Mouse (Mus musculus) hindbrain, embryonic 10.5 days (tissue): Measurements from ENCODE around the gene Hic2. TPM values are rescaled to one million over a fixed set of nuclear protein-coding genes. Genes with fewer than 3 reads are reported as not detected.
A peak's percentile ranks its signal among the peaks of the same experiment; 100 is the strongest.

ENCODE experiments used
- DNase-seq: peaks from one replicate; pipeline ENCODE4 v3.0.0-alpha.2; 2017; ENCODE audit warnings: low spot score
- H3K27ac ChIP-seq: fragments of 300-500 bp; sonication (generic); 2 replicates; pipeline ENCODE4 v1.5.1; 2016; ENCODE audit warnings: mild to moderate bottlenecking, moderate library complexity
- H3K27me3 ChIP-seq: fragments of 300-500 bp; sonication (generic); 2 replicates; pipeline ENCODE4 v1.6.1; 2016; ENCODE audit warnings: mild to moderate bottlenecking; ENCODE audit not compliant: poor library complexity, insufficient read depth, severe bottlenecking
- H3K36me3 ChIP-seq: fragments of 300-500 bp; sonication (generic); 2 replicates; pipeline ENCODE4 v1.6.1; 2016; ENCODE audit warnings: mild to moderate bottlenecking, moderate library complexity
- H3K4me1 ChIP-seq: fragments of 300-500 bp; sonication (generic); replicated peaks from 2 replicates; pipeline ENCODE4 v1.6.1; 2016; ENCODE audit warnings: mild to moderate bottlenecking
- H3K4me3 ChIP-seq: fragments of 300-500 bp; sonication (generic); 2 replicates; pipeline ENCODE4 v1.5.1; 2016; ENCODE audit warnings: mild to moderate bottlenecking, moderate library complexity
- H3K9me3 ChIP-seq: fragments of 300-500 bp; sonication (generic); 2 replicates; pipeline ENCODE4 v1.6.1; 2016; ENCODE audit warnings: mild to moderate bottlenecking, moderate library complexity
- WGBS: fragments of 180-500 bp; shearing (Covaris S2); methylation state at CpG from one replicate; pipeline ENCODE4 v1.1.7; 2016; 5-methylcytosine and 5-hydroxymethylcytosine counted together
- polyA plus RNA-seq: library from polyadenylated mRNA; unstranded; fragments of >200 nt; fragmentation: Nextera tagmentation; extraction: Ambion mirVana; gene quantifications from 2 replicates; pipeline ENCODE4 v1.2.1, GENCODE M21; 2016

Gene Hic2
- polyA plus RNA-seq, 1 experiment from 2014 or later, result 16.1 TPM

- DNase-seq, result no peak
- WGBS, result 81% methylated on average over 2 of the region's 2 CpGs
- Histone ChIP-seq H3K27ac (no peak overlapping the region), H3K27me3 (no peaks in the 10 kb centered on the region), H3K9me3 (no peaks in the 10 kb centered on the region), H3K36me3 (peaks cover 3% of the 10 kb centered on the region; the same call in 1 of the 2 replicates), H3K4me3 (no peak overlapping the region), H3K4me1 (peaks cover 57% of the 10 kb centered on the region)
Observed at GRCm38 (mm10) chr16:17239409-17239808, 6.0 kb downstream of the Hic2 start.

- H3K36me3 ChIP-seq, result no peaks in the 10 kb centered on the region
- H3K9me3 ChIP-seq, result no peaks in the 10 kb centered on the region
- WGBS, result 78% methylated on average over 1 of the region's 1 CpGs
Observed at GRCm38 (mm10) chr16:17243731-17244130, 10.4 kb downstream of the Hic2 start.

GRCm38 (mm10) chr16:17244996-17245395, 11.6 kb downstream of the Hic2 start:
- Histone ChIP-seq H3K27ac (no peak overlapping the region), H3K36me3 (no peaks in the 10 kb centered on the region), H3K4me3 (no peak overlapping the region), H3K4me1 (peaks cover 13% of the 10 kb centered on the region), H3K27me3 (no peaks in the 10 kb centered on the region), H3K9me3 (no peaks in the 10 kb centered on the region)
- no peak for DNase-seq
- WGBS, result 78% methylated on average over 1 of the region's 1 CpGs

More at GRCm38 (mm10) chr16:17243731-17244130, 10.4 kb downstream of the Hic2 start:
- DNase-seq, result no peak
- H3K4me1 ChIP-seq, result peaks cover 21% of the 10 kb centered on the region
- no peak overlapping the region for H3K27ac ChIP-seq
- no peak overlapping the region for H3K4me3 ChIP-seq
- H3K27me3 ChIP-seq, result no peaks in the 10 kb centered on the region

GRCm38 (mm10) chr16:17247727-17248126, 14.4 kb downstream of the Hic2 start:
- Histone ChIP-seq H3K4me1 (peaks cover 21% of the 10 kb centered on the region), H3K36me3 (no peaks in the 10 kb centered on the region), H3K4me3 (no peak overlapping the region), H3K27me3 (no peaks in the 10 kb centered on the region), H3K9me3 (no peaks in the 10 kb centered on the region), H3K27ac (no peak overlapping the region)
- whole genome bisulfite sequencing, result 86% methylated on average over 4 of the region's 4 CpGs
- no peak for DNase-seq

GRCm38 (mm10) chr16:17249135-17249534, 15.8 kb downstream of the Hic2 start:
- Histone ChIP-seq H3K27ac (no peak overlapping the region), H3K4me3 (no peak overlapping the region), H3K36me3 (no peaks in the 10 kb centered on the region), H3K27me3 (no peaks in the 10 kb centered on the region), H3K9me3 (no peaks in the 10 kb centered on the region), H3K4me1 (peaks cover 35% of the 10 kb centered on the region)
- 73% methylated on average over 6 of the region's 6 CpGs for WGBS
- no peak for DNase-seq

- Histone ChIP-seq H3K4me1 (peaks cover 44% of the 10 kb centered on the region), H3K27ac (no peak overlapping the region), H3K36me3 (peaks cover 15% of the 10 kb centered on the region), H3K4me3 (no peak overlapping the region), H3K27me3 (no peaks in the 10 kb centered on the region), H3K9me3 (no peaks in the 10 kb centered on the region)
- DNase-seq, result no peak
- WGBS, result 88% methylated on average over 3 of the region's 3 CpGs
Observed at GRCm38 (mm10) chr16:17251539-17251938, 18.2 kb downstream of the Hic2 start.

GRCm38 (mm10) chr16:17252086-17252726, 18.8 kb downstream of the Hic2 start:
- peaks cover 22% of the 10 kb centered on the region for H3K36me3 ChIP-seq
- H3K27ac ChIP-seq, result no peak overlapping the region
- H3K4me3 ChIP-seq, result no peak overlapping the region
- WGBS, result 80% methylated on average over 3 of the region's 3 CpGs
- peaks cover 44% of the 10 kb centered on the region for H3K4me1 ChIP-seq
- no peaks in the 10 kb centered on the region for H3K27me3 ChIP-seq
- no peak for DNase-seq
- no peaks in the 10 kb centered on the region for H3K9me3 ChIP-seq

- peaks cover 28% of the 10 kb centered on the region for H3K36me3 ChIP-seq
- no peaks in the 10 kb centered on the region for H3K9me3 ChIP-seq
- H3K4me1 ChIP-seq, result peaks cover 44% of the 10 kb centered on the region
- no peaks in the 10 kb centered on the region for H3K27me3 ChIP-seq
- 66% methylated on average over 7 of the region's 7 CpGs for WGBS
- H3K27ac ChIP-seq, result peak overlapping the region; percentile 64
- no peak for DNase-seq
- no peak overlapping the region for H3K4me3 ChIP-seq
Observed at GRCm38 (mm10) chr16:17252841-17253240, 19.5 kb downstream of the Hic2 start.

GRCm38 (mm10) chr16:17254005-17254597, 20.7 kb downstream of the Hic2 start:
- WGBS, result 21% methylated on average over 4 of the region's 4 CpGs
- Histone ChIP-seq H3K27ac (peak overlapping the region; percentile 76), H3K4me3 (peak overlapping the region; percentile 25; the same call in 1 of the 2 replicates), H3K4me1 (peaks cover 44% of the 10 kb centered on the region), H3K36me3 (peaks cover 41% of the 10 kb centered on the region), H3K9me3 (no peaks in the 10 kb centered on the region), H3K27me3 (no peaks in the 10 kb centered on the region)
- DNase-seq, result peak; percentile 38

GRCm38 (mm10) chr16:17255270-17255669, 21.9 kb downstream of the Hic2 start:
- Histone ChIP-seq H3K4me1 (peaks cover 40% of the 10 kb centered on the region), H3K4me3 (no peak overlapping the region), H3K27ac (no peak overlapping the region), H3K36me3 (peaks cover 51% of the 10 kb centered on the region), H3K9me3 (no peaks in the 10 kb centered on the region), H3K27me3 (no peaks in the 10 kb centered on the region)
- WGBS, result 84% methylated on average over 2 of the region's 2 CpGs
- no peak for DNase-seq

- Histone ChIP-seq H3K4me3 (no peak overlapping the region), H3K4me1 (peaks cover 27% of the 10 kb centered on the region), H3K27ac (no peak overlapping the region), H3K36me3 (peaks cover 70% of the 10 kb centered on the region), H3K9me3 (no peaks in the 10 kb centered on the region), H3K27me3 (no peaks in the 10 kb centered on the region)
- WGBS, result 92% methylated on average over 9 of the region's 9 CpGs
- no peak for DNase-seq
Observed at GRCm38 (mm10) chr16:17257359-17257821, 24.0 kb downstream of the Hic2 start.

GRCm38 (mm10) chr16:17258917-17259316, 25.5 kb downstream of the Hic2 start:
- Histone ChIP-seq H3K9me3 (no peaks in the 10 kb centered on the region), H3K27me3 (no peaks in the 10 kb centered on the region), H3K36me3 (peaks cover 76% of the 10 kb centered on the region), H3K4me3 (no peak overlapping the region), H3K27ac (no peak overlapping the region), H3K4me1 (peaks cover 12% of the 10 kb centered on the region)
- WGBS, result 94% methylated on average over 12 of the region's 12 CpGs
- DNase-seq, result no peak

GRCm38 (mm10) chr16:17261341-17261740, 28.0 kb downstream of the Hic2 start:
- no peaks in the 10 kb centered on the region for H3K27me3 ChIP-seq
- H3K4me1 ChIP-seq, result no peaks in the 10 kb centered on the region
- no peak overlapping the region for H3K4me3 ChIP-seq
- no peak overlapping the region for H3K27ac ChIP-seq
- peaks cover 61% of the 10 kb centered on the region for H3K36me3 ChIP-seq
- DNase-seq, result no peak
- H3K9me3 ChIP-seq, result no peaks in the 10 kb centered on the region
- 93% methylated on average over 1 of the region's 1 CpGs for WGBS
